Mouse (Mus musculus) embryonic fibroblast, embryonic 13.5 days (primary cell): ENCODE measurements around the gene Castor1. TPM values are rescaled to one million over a fixed set of nuclear protein-coding genes. Genes with fewer than 3 reads are reported as not detected.
A peak's percentile ranks its signal among the peaks of the same experiment; 100 is the strongest.

Source experiments
- H3K27ac ChIP-seq: 2 replicates; pipeline ENCODE4 v1.5.1; 2012; ENCODE audit warnings: low read length, control low read depth, inconsistent platforms; ENCODE audit not compliant: insufficient read depth
- H3K4me1 ChIP-seq: 2 replicates; pipeline ENCODE4 v1.6.1; 2011; ENCODE audit warnings: low read length; ENCODE audit not compliant: control insufficient read depth, insufficient read depth
- H3K4me3 ChIP-seq: 2 replicates; pipeline ENCODE4 v1.5.1; 2011; ENCODE audit warnings: mild to moderate bottlenecking, control low read depth, low read length; ENCODE audit not compliant: insufficient read depth
- CTCF ChIP-seq: IDR thresholded peaks from 2 replicates; pipeline ENCODE4 v1.5.1; 2011; ENCODE audit warnings: mild to moderate bottlenecking, control low read depth, low read length, moderate library complexity, borderline replicate concordance; ENCODE audit not compliant: insufficient read depth
- POLR2A ChIP-seq: IDR thresholded peaks from 2 replicates; pipeline ENCODE4 v1.6.1; 2011; ENCODE audit warnings: low read depth, mild to moderate bottlenecking, control low read depth, low read length, moderate library complexity
- polyA plus RNA-seq: library from polyadenylated mRNA; stranded (reverse); fragments of >200 nt; gene quantifications from 2 replicates; pipeline ENCODE4 v1.2.4, GENCODE M21; 2011; ENCODE audit warnings: low read depth; ENCODE audit not compliant: missing spikeins, insufficient read length

Gene Castor1
- polyA plus RNA-seq, 1 experiment, result 13.9 TPM

GRCm38 (mm10) chr11:4258657-4259082 lies 40.6 kb downstream of the Castor1 start:
- no peak overlapping the region for H3K27ac ChIP-seq
- no peak overlapping the region for H3K4me3 ChIP-seq
- peaks cover 7% of the 10 kb centered on the region; the same call in 1 of the 2 replicates for H3K4me1 ChIP-seq
- TF ChIP-seq CTCF (peak; percentile 99), POLR2A (no peak)

- H3K27ac ChIP-seq, result no peak overlapping the region
- TF ChIP-seq CTCF (no peak), POLR2A (no peak)
- no peak overlapping the region for H3K4me3 ChIP-seq
- H3K4me1 ChIP-seq, result peaks cover 15% of the 10 kb centered on the region
Observed at GRCm38 (mm10) chr11:4260463-4261187, 42.6 kb downstream of the Castor1 start.

- TF ChIP-seq POLR2A (no peak), CTCF (0 out of 2 replicates have a peak, but pooled peaks have one; percentile 13)
- H3K27ac ChIP-seq, result peak overlapping the region; percentile 9; the same call in 1 of the 2 replicates
- no peak overlapping the region for H3K4me3 ChIP-seq
- H3K4me1 ChIP-seq, result peaks cover 15% of the 10 kb centered on the region
Observed at GRCm38 (mm10) chr11:4261188-4261494, 43.1 kb downstream of the Castor1 start.

- Histone ChIP-seq H3K27ac (peak overlapping the region; percentile 10; the same call in 1 of the 2 replicates), H3K4me1 (peaks cover 15% of the 10 kb centered on the region)
Observed at GRCm38 (mm10) chr11:4261969-4262368, 43.9 kb downstream of the Castor1 start.

DNA sequence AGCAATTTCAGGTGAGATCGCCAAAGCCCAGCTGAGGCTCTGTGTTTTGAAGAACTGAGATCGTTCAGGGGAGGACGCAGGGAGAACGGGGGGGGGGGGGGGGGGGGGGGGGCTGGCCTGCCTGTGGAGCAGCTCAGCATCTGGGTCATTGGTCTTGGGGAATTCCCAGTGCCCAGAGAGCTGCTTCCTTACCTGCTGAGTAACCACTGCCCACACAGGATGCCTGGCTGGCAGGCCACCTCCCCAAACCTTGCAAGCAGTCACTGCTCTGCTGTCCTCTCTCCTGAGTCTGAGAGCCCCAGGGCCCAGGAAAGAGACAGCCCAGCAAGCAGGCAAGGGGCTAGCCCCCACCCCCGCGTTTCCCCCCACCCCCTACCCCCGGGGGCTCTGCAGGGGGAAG lies 44.8 kb downstream of the Castor1 start:
- TF ChIP-seq POLR2A (no peak), CTCF (no peak)
- Histone ChIP-seq H3K4me1 (peaks cover 15% of the 10 kb centered on the region), H3K27ac (peak overlapping the region; percentile 10; the same call in 1 of the 2 replicates), H3K4me3 (no peak overlapping the region)

More at GRCm38 (mm10) chr11:4261969-4262368, 43.9 kb downstream of the Castor1 start:
- TF ChIP-seq CTCF, result no peak
- TF ChIP-seq POLR2A, result no peak
- H3K4me3 ChIP-seq, result no peak overlapping the region

- Histone ChIP-seq H3K4me1 (peaks cover 15% of the 10 kb centered on the region), H3K27ac (peak overlapping the region; percentile 14), H3K4me3 (no peak overlapping the region)
- TF ChIP-seq POLR2A (no peak), CTCF (no peak)
Observed at GRCm38 (mm10) chr11:4263296-4263695, 45.3 kb downstream of the Castor1 start.

DNA sequence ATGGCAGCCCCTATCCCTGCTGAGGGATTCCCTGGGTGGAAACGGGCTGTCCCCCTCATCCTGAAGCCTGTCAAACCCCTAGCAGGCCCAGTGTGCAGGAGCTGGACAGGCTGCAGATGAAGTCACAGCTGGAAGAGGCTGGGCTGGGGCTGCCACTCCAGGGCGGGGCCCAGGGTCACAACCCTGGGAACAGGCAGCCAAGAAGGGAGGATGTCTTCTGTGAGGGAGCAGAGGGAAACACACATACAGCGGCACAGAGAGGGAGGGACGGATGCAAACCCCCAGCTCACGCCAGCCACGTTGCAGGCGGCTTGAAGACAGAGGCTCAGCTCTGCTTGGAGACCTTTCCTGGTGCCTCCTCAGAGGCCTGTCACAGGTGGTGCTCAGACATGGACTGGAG lies 46.0 kb downstream of the Castor1 start:
- H3K4me3 ChIP-seq, result no peak overlapping the region
- H3K4me1 ChIP-seq, result peaks cover 15% of the 10 kb centered on the region
- TF ChIP-seq POLR2A (no peak), CTCF (no peak)
- no peak overlapping the region for H3K27ac ChIP-seq

- Histone ChIP-seq H3K4me1 (peaks cover 17% of the 10 kb centered on the region), H3K27ac (peak overlapping the region; percentile 60), H3K4me3 (peak overlapping the region; percentile 90)
- TF ChIP-seq POLR2A (peak; percentile 49), CTCF (no peak)
Observed at GRCm38 (mm10) chr11:4266271-4267201, 48.5 kb downstream of the Castor1 start.

DNA sequence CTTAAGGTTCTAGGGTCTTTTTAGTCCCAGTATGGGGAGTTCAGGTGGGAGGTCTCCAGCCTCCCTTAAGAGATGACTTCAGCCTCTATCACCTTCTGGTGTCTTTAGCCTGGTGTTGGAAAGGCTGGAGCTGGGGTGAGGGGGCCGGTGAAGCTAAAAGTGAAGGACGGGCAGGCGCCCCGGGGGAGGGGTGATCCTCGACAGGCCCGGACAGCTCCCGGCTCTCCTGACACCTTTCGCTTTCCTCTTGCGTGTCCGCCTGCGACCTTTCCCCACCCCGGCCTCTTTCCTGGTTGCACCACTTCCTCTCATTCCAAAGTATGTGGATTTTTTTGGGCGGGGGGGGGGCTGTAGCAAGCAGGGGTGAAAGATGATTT lies 49.2 kb downstream of the Castor1 start:
- TF ChIP-seq POLR2A, result 0 out of 2 replicates have a peak, but pooled peaks have one; percentile 6
- no peak for TF ChIP-seq CTCF
- Histone ChIP-seq H3K4me1 (peaks cover 17% of the 10 kb centered on the region), H3K27ac (peak overlapping the region; percentile 60), H3K4me3 (peak overlapping the region; percentile 90)

- Histone ChIP-seq H3K4me1 (peaks cover 15% of the 10 kb centered on the region), H3K27ac (no peak overlapping the region), H3K4me3 (no peak overlapping the region)
- no peak for TF ChIP-seq CTCF
- no peak for TF ChIP-seq POLR2A
Observed at GRCm38 (mm10) chr11:4268500-4268899, 50.5 kb downstream of the Castor1 start.
